Mouse (Mus musculus) liver (tissue): ENCODE measurements at regions not wholly inside any gene's neighbourhood (a gene's known extent, or its start where the extent isn't known, plus 50 kb on each side); places are given as distances from the start of the nearest gene placed in this dataset.
A peak's percentile ranks its signal among the peaks of the same experiment; 100 is the strongest.

Source experiments
- DNase-seq: peaks from one replicate; pipeline ENCODE4 v3.0.0-alpha.2; 2020; ENCODE audit warnings: mixed read lengths

- no peak for DNase-seq
Measured at GRCm38 (mm10) chr6:93478521-93478920, 535.2 kb upstream of the Adamts9 start.

DNA sequence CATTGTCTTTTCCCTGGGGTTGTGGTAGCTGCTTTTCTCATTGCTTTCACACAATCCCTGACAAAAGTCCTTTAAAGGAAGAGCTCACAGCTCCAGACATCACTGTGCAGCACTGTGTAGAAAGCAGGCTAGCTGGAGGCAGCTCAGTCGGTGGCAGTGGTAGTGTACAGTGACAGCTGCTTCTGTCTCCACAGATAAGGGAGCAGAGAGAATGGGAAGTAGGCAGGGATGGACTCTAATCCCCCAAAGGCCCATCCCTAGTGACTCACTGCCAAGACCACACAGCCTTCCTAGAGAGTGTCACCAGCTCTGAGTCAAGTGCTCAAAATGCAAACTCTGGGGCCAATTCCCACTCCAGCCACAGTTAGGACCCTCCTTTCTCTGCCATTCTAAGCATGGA lies 531.7 kb upstream of the Adamts9 start:
- no peak for DNase-seq

DNA sequence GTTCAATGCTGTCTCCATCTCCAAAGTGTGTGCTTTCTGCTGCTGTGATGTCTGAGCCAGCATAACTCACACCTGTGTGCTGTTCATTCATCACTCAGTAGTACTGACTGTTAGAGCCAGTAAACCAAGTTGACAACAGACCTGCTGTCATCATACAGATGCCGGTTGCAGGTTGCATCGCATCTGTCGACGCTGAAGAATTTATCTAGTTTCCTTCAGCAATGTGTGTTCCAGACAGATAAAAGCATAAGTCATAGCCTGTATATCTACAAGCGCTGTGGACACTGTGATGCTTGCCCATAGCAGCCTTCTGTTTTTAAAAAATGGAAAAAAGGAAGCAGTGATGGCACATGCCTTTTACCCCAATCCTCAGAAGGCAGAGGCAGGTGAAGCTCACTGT lies 524.6 kb upstream of the Adamts9 start:
- no peak for DNase-seq

GRCm38 (mm10) chr6:93462861-93463260 lies 519.6 kb upstream of the Adamts9 start:
- DNase-seq, result no peak

DNA sequence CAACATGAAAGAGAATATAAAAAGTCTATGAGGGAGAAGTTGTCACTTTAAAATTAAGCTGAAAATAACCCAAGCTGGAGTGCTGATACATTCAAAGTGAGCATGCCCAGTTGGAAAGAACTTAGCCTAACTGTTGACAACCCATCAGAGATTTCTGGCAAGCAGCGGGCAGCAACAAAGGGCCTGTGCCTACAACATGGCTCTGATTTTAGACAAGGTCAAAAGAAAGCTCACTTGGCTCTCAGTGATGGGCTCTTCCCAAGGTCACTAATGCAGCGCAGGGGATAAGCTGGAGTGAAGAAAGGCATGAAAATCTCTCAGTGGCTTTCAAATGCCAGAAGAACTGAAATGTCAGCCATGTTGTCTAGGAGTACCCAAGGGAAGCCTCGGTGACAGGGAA lies 518.1 kb upstream of the Adamts9 start:
- no peak for DNase-seq

GRCm38 (mm10) chr6:93457613-93458012 lies 514.3 kb upstream of the Adamts9 start:
- DNase-seq, result no peak

GRCm38 (mm10) chr6:93456383-93457033 lies 513.2 kb upstream of the Adamts9 start:
- DNase-seq, result no peak

DNA sequence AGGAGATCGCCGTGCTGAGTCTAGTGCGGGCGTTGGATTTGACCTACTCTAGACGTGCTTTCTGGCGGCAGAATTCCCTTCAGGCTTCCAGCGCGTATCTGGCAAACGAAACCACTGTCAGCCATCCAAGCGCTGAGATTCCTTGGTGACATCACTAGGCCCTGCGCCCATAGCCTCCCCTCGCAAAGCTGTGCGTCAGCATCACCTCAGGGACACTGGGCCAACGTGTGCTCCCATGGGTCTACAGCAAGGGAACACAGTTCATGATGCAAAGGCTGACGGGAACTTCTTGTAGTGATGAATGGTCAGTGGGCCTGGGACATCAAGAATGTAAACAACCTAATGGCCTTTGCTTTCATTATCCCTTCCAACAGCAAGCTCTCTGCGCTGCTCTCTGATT lies 502.3 kb upstream of the Adamts9 start:
- DNase-seq, result no peak

DNA sequence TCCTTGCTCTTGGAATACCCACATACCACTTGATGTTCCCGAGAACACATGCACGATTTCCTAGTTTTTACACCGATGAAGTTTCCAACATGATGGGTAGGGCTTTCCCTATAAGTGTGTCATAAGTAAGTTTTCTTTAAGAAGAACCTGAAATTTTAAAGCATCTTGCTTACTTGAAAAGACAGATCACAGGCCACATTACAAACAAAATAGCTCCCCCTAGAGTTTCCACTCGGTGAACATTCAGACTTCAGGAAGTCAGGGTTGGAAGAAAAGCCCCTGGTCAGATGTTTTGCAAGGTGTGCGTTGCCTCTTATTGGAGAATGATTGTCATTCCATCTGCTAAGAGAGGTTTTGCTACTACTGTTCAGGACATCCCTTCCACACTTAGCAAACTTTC lies 501.8 kb upstream of the Adamts9 start:
- DNase-seq, result no peak

- DNase-seq, result no peak
Measured at GRCm38 (mm10) chr6:93443766-93444557, 500.7 kb upstream of the Adamts9 start.

GRCm38 (mm10) chr6:93433446-93433845 lies 490.2 kb upstream of the Adamts9 start:
- no peak for DNase-seq

GRCm38 (mm10) chr6:93426141-93426540 lies 482.8 kb upstream of the Adamts9 start:
- no peak for DNase-seq

DNA sequence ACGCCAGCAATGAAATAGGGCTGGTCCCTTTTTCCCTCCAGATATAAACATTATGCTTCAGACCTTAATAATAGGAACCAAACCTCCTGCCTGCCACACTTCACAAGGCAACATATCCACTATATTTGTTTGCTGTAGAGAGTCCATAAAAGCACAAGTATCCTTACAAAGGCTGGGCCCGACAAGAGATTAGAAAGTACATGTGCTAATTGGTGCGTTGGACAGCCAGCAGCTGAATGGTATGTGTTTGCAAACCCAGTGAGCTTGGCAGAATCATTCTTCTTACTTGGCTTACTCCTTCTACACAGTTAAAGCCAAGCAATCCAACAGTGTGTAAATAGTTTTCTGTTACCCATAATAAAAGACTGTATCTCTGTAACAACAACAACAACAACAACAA lies 479.6 kb upstream of the Adamts9 start:
- DNase-seq, result no peak

- no peak for DNase-seq
Measured at GRCm38 (mm10) chr6:93422253-93422652, 479.0 kb upstream of the Adamts9 start.

- DNase-seq, result no peak
Measured at GRCm38 (mm10) chr6:93417625-93418024, 474.3 kb upstream of the Adamts9 start.

GRCm38 (mm10) chr6:93416006-93416405 lies 472.7 kb upstream of the Adamts9 start:
- no peak for DNase-seq

GRCm38 (mm10) chr6:93411077-93411452 lies 467.8 kb upstream of the Adamts9 start:
- DNase-seq, result no peak

DNA sequence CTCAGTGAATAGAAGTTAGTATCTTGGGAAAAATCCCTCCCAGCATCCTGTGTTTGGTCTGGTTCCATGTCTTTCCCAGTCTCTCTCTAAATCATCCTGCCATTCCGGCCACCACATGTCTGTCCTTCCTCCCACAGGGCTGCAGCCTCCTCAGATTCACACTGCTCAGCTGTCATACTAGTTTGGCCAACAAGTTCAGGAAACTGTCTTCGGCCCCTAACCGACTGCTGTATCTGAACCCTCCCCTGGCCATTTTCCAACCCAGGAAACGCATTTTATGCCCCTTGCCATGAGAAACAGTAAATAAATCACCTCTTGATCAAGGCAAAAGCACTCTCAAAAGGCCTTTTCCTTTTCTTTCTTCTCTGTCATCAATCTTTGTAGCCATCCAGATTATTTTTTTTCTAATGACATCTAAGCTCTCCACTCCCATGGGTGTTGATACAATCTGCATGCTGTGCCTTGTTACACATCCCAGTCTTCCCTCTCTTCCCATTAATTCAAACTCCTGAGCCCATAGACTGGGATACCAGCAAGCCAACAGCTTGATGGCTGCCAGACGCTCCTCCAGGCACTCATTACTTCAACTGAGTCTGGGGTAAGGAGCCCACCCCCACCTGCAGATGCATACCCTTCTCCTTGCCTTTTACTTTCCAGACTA lies 467.3 kb upstream of the Adamts9 start:
- peak; percentile 7 for DNase-seq

- no peak for DNase-seq
Measured at GRCm38 (mm10) chr6:93398551-93398950, 455.3 kb upstream of the Adamts9 start.

- no peak for DNase-seq
Measured at GRCm38 (mm10) chr6:93397074-93397473, 453.8 kb upstream of the Adamts9 start.

DNA sequence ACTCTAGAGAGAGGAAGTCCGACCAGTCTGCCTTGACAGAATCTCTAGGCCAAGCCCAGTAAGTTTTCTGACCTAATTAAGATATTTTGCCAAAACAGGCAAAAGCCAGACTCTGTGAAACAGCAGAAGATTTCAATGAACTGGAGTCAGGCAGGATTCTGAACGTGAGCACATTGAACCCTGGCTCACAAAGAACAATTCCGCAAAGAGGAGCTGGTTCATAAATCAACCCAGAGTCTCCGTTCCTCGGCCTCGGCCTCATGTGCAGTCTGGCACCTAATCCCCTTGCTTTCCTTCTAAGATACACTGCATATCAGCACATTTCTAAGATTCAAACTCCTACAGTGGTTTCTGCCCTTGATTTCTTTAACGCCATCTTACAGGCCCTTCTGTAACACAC lies 452.7 kb upstream of the Adamts9 start:
- no peak for DNase-seq

- DNase-seq, result no peak
Measured at GRCm38 (mm10) chr6:93395296-93395695, 452.0 kb upstream of the Adamts9 start.

DNA sequence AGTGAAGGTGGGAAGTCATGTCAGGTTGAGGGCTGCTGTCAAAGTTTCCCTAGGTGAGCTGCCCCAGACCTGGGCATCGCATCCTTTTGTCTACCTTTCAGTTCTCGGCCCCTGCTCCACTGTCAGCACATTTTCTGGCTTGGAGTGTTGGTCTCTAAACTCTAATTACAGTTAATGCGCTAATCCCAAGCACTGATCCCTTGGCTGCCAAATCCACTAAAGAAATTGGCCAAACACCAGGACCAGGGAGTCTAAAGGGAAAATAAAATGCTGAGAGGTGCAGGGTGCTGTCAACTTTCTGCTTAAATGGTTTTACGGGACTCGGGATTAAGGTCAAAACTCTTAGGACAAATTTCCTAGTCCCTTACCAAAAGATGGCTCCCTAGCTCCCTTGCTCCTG lies 450.3 kb upstream of the Adamts9 start:
- DNase-seq, result no peak

DNA sequence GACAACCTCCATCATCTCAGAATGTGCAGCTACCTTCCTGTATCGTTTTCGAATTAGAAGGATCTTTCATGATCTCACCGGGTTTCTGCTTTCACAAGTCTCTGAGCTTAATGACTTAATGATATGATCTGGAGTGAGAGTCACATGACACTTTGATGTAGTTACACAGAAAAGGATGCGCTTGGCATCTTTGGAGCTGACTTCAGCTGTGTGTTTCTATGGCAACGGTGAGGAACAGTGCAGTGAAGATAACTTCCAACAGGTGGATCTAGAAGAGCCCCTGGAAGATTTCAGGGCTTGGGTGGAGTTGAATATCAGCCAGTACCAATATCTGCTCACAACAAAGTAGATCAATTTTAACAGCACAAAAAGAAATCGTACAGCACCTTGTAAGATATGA lies 449.1 kb upstream of the Adamts9 start:
- DNase-seq, result no peak
